Mouse (Mus musculus) heart, adult 2 months (tissue): Measurements from ENCODE around the gene Psat1. TPM values are rescaled to one million over a fixed set of nuclear protein-coding genes. Genes with fewer than 3 reads are reported as not detected.

Experiments used
- DNase-seq, 2 experiments: peaks; one replicate each; pipeline ENCODE4 v3.0.0; 2021
- H3K27ac ChIP-seq: fragments of 200-600 bp; 2 replicates; pipeline ENCODE4 v1.8.1; 2022
- H3K27me3 ChIP-seq: fragments of 200-500 bp; 2 replicates; pipeline ENCODE4 v1.6.1; 2012; ENCODE audit warnings: mild to moderate bottlenecking, low read length, inconsistent platforms, mixed read lengths; ENCODE audit not compliant: control insufficient read depth, insufficient read depth
- H3K36me3 ChIP-seq: fragments of 200-500 bp; 2 replicates; pipeline ENCODE4 v1.6.1; 2012; ENCODE audit warnings: low read length, inconsistent platforms; ENCODE audit not compliant: control insufficient read depth, insufficient read depth
- H3K4me1 ChIP-seq: fragments of 200-500 bp; 2 replicates; pipeline ENCODE4 v1.6.1; 2011; ENCODE audit warnings: low read length; ENCODE audit not compliant: control insufficient read depth, insufficient read depth
- H3K4me3 ChIP-seq: fragments of 200-600 bp; 2 replicates; pipeline ENCODE4 v1.8.1; 2022
- H3K79me2 ChIP-seq: fragments of 200-500 bp; replicated peaks from 2 replicates; pipeline ENCODE4 v1.6.1; 2012; ENCODE audit warnings: mild to moderate bottlenecking, inconsistent platforms, low read length, moderate library complexity, mixed read lengths; ENCODE audit not compliant: control insufficient read depth, insufficient read depth
- H3K9ac ChIP-seq: fragments of 200-500 bp; 2 replicates; pipeline ENCODE4 v1.6.1; 2012; ENCODE audit warnings: low read depth, mild to moderate bottlenecking, control low read depth, inconsistent platforms, low read length, mixed read lengths
- CTCF ChIP-seq: fragments of 200-600 bp; IDR thresholded peaks from 2 replicates; pipeline ENCODE4 v1.8.1; 2022; ENCODE audit warnings: antibody characterized with exemption, mild to moderate bottlenecking, moderate library complexity
- EP300 ChIP-seq: fragments of 200-500 bp; IDR thresholded peaks from 2 replicates; pipeline ENCODE4 v1.6.1; 2011; ENCODE audit warnings: low read depth, low read length, control low read depth; ENCODE audit not compliant: insufficient read depth
- POLR2A ChIP-seq: fragments of 200-500 bp; IDR thresholded peaks from 2 replicates; pipeline ENCODE4 v1.6.1; 2011; ENCODE audit warnings: mild to moderate bottlenecking, low read depth, low read length, control low read depth; ENCODE audit not compliant: insufficient read depth
- WGBS: fragments of 180-500 bp; shearing (Covaris S2); methylation state at CpG from one replicate; pipeline ENCODE4 v1.1.7; 2018; 5-methylcytosine and 5-hydroxymethylcytosine counted together
- intact Hi-C: fragments of 180-260 bp; cut with DNase I; formaldehyde crosslinking; loops from one replicate; pipeline ENCODE4 v1.15.1; 2025
- polyA plus RNA-seq: library from polyadenylated mRNA; depleted of rRNA; stranded (reverse); fragments of >200 nt; gene quantifications from 2 replicates; pipeline ENCODE4 v1.2.3, GENCODE M21; 2012
- total RNA-seq, 2 experiments: library from RNA; stranded (reverse); gene quantifications; 2 replicates each; pipeline ENCODE4 v1.2.3; 2021

The Psat1 gene
- total and polyA plus RNA-seq, 3 experiments = 2.3 to 3.5 (median 2.4) TPM

GRCm38 (mm10) chr19:15963011-15963695 lies 16.0 kb upstream of the Psat1 start:
- no peak for DNase-seq
- Histone ChIP-seq H3K4me3 (no peak overlapping the region), H3K27ac (no peak overlapping the region), H3K79me2 (no peaks in the 10 kb centered on the region), H3K36me3 (no peaks in the 10 kb centered on the region), H3K9ac (no peak overlapping the region), H3K4me1 (no peaks in the 10 kb centered on the region; the same call in 1 of the 2 replicates), H3K27me3 (no peaks in the 10 kb centered on the region)
- intact Hi-C loops = loop anchor here (5.0 to 10.0 kb wide), 2 partner anchors 81 to 1978 kb away; no protein-coding TSS in a partner anchor
- WGBS = 86% methylated on average over 17 of the region's 17 CpGs
- TF ChIP-seq CTCF (no peak), EP300 (no peak), POLR2A (no peak)

GRCm38 (mm10) chr19:15962313-15962712 lies 15.2 kb upstream of the Psat1 start:
- Histone ChIP-seq H3K27me3 (no peaks in the 10 kb centered on the region), H3K4me1 (no peaks in the 10 kb centered on the region; the same call in 1 of the 2 replicates), H3K9ac (no peak overlapping the region), H3K36me3 (no peaks in the 10 kb centered on the region), H3K27ac (no peak overlapping the region), H3K4me3 (no peak overlapping the region), H3K79me2 (no peaks in the 10 kb centered on the region)
- no peak for DNase-seq
- TF ChIP-seq POLR2A = no peak
- no peak for TF ChIP-seq EP300
- TF ChIP-seq CTCF = no peak
- intact Hi-C loops = loop anchor here (5.0 to 10.0 kb wide), 2 partner anchors 80 to 1978 kb away; no protein-coding TSS in a partner anchor
- WGBS = 61% methylated on average over 13 of the region's 13 CpGs

- Histone ChIP-seq H3K4me1 (no peaks in the 10 kb centered on the region), H3K4me3 (no peak overlapping the region), H3K27me3 (no peaks in the 10 kb centered on the region), H3K27ac (no peak overlapping the region), H3K36me3 (no peaks in the 10 kb centered on the region), H3K9ac (no peak overlapping the region), H3K79me2 (no peaks in the 10 kb centered on the region)
- WGBS = 39% methylated on average over 3 of the region's 3 CpGs
- intact Hi-C loops = no loop called here
- TF ChIP-seq CTCF (no peak), POLR2A (no peak), EP300 (no peak)
- no peak for DNase-seq
These were observed 3.1 kb upstream of the Psat1 start for GRCm38 (mm10) chr19:15950225-15950624.

- H3K27me3 ChIP-seq = no peaks in the 10 kb centered on the region
- 84% methylated on average over 1 of the region's 1 CpGs for WGBS
- no peak for DNase-seq
- intact Hi-C loops = no loop called here
- no peaks in the 10 kb centered on the region for H3K4me1 ChIP-seq
- no peaks in the 10 kb centered on the region for H3K36me3 ChIP-seq
- H3K9ac ChIP-seq = no peak overlapping the region
- no peaks in the 10 kb centered on the region for H3K79me2 ChIP-seq
- H3K4me3 ChIP-seq = no peak overlapping the region
- no peak for TF ChIP-seq EP300
- no peak for TF ChIP-seq POLR2A
- no peak for TF ChIP-seq CTCF
- no peak overlapping the region for H3K27ac ChIP-seq
These were observed 1.7 kb upstream of the Psat1 start for GRCm38 (mm10) chr19:15948867-15949266.

GRCm38 (mm10) chr19:15948426-15948825 lies 1.3 kb upstream of the Psat1 start:
- no peaks in the 10 kb centered on the region for H3K27me3 ChIP-seq
- TF ChIP-seq EP300 = no peak
- no peak for TF ChIP-seq POLR2A
- no peaks in the 10 kb centered on the region for H3K4me1 ChIP-seq
- WGBS = 89% methylated on average over 7 of the region's 7 CpGs
- H3K27ac ChIP-seq = no peak overlapping the region
- no peaks in the 10 kb centered on the region for H3K79me2 ChIP-seq
- no peak overlapping the region for H3K9ac ChIP-seq
- H3K4me3 ChIP-seq = no peak overlapping the region
- no peak for DNase-seq
- intact Hi-C loops = no loop called here
- no peaks in the 10 kb centered on the region for H3K36me3 ChIP-seq

GRCm38 (mm10) chr19:15946663-15947062 lies 474 bp downstream of the Psat1 start:
- no peaks in the 10 kb centered on the region for H3K36me3 ChIP-seq
- WGBS = 71% methylated on average over 10 of the region's 10 CpGs
- H3K4me3 ChIP-seq = no peak overlapping the region
- TF ChIP-seq EP300 (no peak), POLR2A (no peak), CTCF (no peak)
- H3K4me1 ChIP-seq = no peaks in the 10 kb centered on the region
- no peak overlapping the region for H3K27ac ChIP-seq
- no peak overlapping the region for H3K9ac ChIP-seq
- H3K27me3 ChIP-seq = no peaks in the 10 kb centered on the region
- intact Hi-C loops = no loop called here
- no peaks in the 10 kb centered on the region for H3K79me2 ChIP-seq
- no peak for DNase-seq
